ENCODE assay signal across 1 mouse cellular context in the genomic region with DNA sequence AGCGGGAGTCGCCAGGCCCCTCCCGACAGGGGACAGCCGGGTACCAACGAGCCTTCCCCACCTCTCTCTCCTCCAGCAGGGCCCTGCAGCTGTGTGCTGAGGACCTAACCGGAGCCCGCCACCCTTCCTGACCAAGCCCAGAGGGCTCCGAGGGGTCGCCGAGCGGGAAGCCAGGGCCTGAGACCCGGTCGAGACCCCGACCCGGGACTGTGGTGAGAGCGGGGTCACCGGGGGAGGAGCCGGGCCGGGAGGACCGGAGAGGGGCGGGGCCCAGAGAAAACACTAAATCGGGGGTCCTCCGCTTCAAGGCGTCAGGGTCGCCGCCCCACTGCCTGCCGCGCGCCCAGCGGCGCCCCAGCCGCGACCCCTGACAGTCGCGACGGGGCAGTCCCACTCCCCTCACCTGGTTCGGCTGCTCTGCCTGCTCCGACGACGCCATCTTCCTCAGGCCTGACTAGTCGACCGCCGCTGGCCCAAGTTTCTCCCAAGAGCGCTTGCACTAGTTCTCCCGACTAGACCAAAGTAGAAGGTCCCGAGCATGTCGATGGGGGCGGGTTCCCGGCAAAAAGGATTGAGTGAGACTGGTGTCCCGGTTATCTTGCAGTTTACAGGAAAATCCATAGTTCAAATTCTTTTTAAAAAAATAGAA.
TF ChIP-seq lines count a peak whose summit lies in the region.

Gene Pex14, minus strand, starts transcription at position 508 of the 649 bp plus-strand sequence.

TF ChIP-seq in CH12.LX, 34 proteins besides CTCF, POLR2A, EP300 and RAD21 (continued from another document):
- TF ChIP-seq HCFC1 (IDR thresholded peaks at IDR 0.05; ENCODE audit: low read depth, low read length): peak; percentile 97
- peak; percentile 53; the same call in 1 of the 2 replicates for TF ChIP-seq MXI1 (IDR thresholded peaks at IDR 0.05; ENCODE audit: low read depth, low read length)
- no peak for TF ChIP-seq SMC3 (IDR thresholded peaks at IDR 0.05; ENCODE audit: low read depth, low read length)
- no peak for TF ChIP-seq USF2 (conservative IDR thresholded peaks at IDR 0.05; ENCODE audit: low read depth, low read length)
- no peak for TF ChIP-seq USF1 (IDR thresholded peaks at IDR 0.05; ENCODE audit: low read depth, low read length)
- no peak for TF ChIP-seq ETS1 (conservative IDR thresholded peaks at IDR 0.05; ENCODE audit: low read depth, low read length)
- TF ChIP-seq MAX (IDR thresholded peaks at IDR 0.05; ENCODE audit: low read length): no peak
- TF ChIP-seq IRF4 (IDR thresholded peaks at IDR 0.05; ENCODE audit: low read depth, low read length): peak; percentile 87
- no peak for TF ChIP-seq ZMIZ1 (IDR thresholded peaks at IDR 0.05; ENCODE audit: low read depth, low read length)
- no peak for TF ChIP-seq JUN (IDR thresholded peaks at IDR 0.05; ENCODE audit: insufficient read depth, low read depth, low read length)
- no peak; the same call in 1 of the 2 replicates for TF ChIP-seq UBTF (IDR thresholded peaks at IDR 0.05; ENCODE audit: low read depth, low read length)
- peak; percentile 68; the same call in 1 of the 2 replicates for TF ChIP-seq ELF1 (IDR thresholded peaks at IDR 0.05; ENCODE audit: low read depth, low read length)
- peak; percentile 52; the same call in 1 of the 2 replicates for TF ChIP-seq GABPA (IDR thresholded peaks at IDR 0.05; ENCODE audit: insufficient replicate concordance, low read depth, low read length)
- TF ChIP-seq ZKSCAN1 (IDR thresholded peaks at IDR 0.05; ENCODE audit: borderline replicate concordance, low read depth, low read length): no peak
- peak; percentile 4; the same call in 1 of the 2 replicates for TF ChIP-seq BHLHE40 (IDR thresholded peaks at IDR 0.05; ENCODE audit: low read depth, low read length)
- no peak for TF ChIP-seq CHD1 (IDR thresholded peaks at IDR 0.05; ENCODE audit: low read depth, low read length)
- peak; percentile 97 for TF ChIP-seq SIN3A (IDR thresholded peaks at IDR 0.05; ENCODE audit: low read length)
- TF ChIP-seq TCF12 (IDR thresholded peaks at IDR 0.05; ENCODE audit: low read depth, low read length): peak; percentile 94
- peak; percentile 62; the same call in 1 of the 2 replicates for TF ChIP-seq MAZ (IDR thresholded peaks at IDR 0.05; ENCODE audit: low read depth, low read length)
- TF ChIP-seq KAT2A (IDR thresholded peaks at IDR 0.05; ENCODE audit: insufficient replicate concordance, low read length): peak; percentile 92; the same call in 1 of the 2 replicates
- TF ChIP-seq NRF1 (IDR thresholded peaks at IDR 0.05; ENCODE audit: low read depth, low read length): peak; percentile 71
- no peak for TF ChIP-seq ZNF384 (IDR thresholded peaks at IDR 0.05; ENCODE audit: low read depth, low read length)
- TF ChIP-seq MAFK (IDR thresholded peaks at IDR 0.05; ENCODE audit: insufficient replicate concordance, low read length): no peak
- peak; percentile 89 for TF ChIP-seq CHD2 (IDR thresholded peaks at IDR 0.05; ENCODE audit: low read length)
- no peak for TF ChIP-seq JUND (conservative IDR thresholded peaks at IDR 0.05; ENCODE audit: low read depth, low read length)
- TF ChIP-seq E2F4 (IDR thresholded peaks at IDR 0.05; ENCODE audit: insufficient replicate concordance, low read depth, low read length): no peak; the same call in 1 of the 2 replicates
- peak; percentile 79 for TF ChIP-seq TBP (conservative IDR thresholded peaks at IDR 0.05; ENCODE audit: low read depth, low read length)
- no peak for TF ChIP-seq ZC3H11A (IDR thresholded peaks at IDR 0.05; ENCODE audit: low read depth, low read length)
- no peak; the same call in 1 of the 2 replicates for TF ChIP-seq POLR2AphosphoS2 (IDR thresholded peaks at IDR 0.05; ENCODE audit: low read depth, low read length)
- peak; percentile 65 for TF ChIP-seq NELFE (IDR thresholded peaks at IDR 0.05; ENCODE audit: low read depth, low read length)
